Mouse (Mus musculus) left cerebral cortex, postnatal 4 days (tissue): Measurements from ENCODE around the gene Rpl31. TPM values are rescaled to one million over a fixed set of nuclear protein-coding genes. Genes with fewer than 3 reads are reported as not detected.

Source experiments
- DNase-seq: peaks from one replicate; pipeline ENCODE4 v3.0.0-alpha.2; 2022
- intact Hi-C: fragments of 180-260 bp; cut with DNase I; formaldehyde crosslinking; loops from one replicate; pipeline ENCODE4 v1.15.1; 2025
- total RNA-seq, 2 experiments: library from RNA; stranded (reverse); gene quantifications; 2 replicates each; pipeline ENCODE4 v1.2.3; 2021

Gene Rpl31
- total RNA-seq, 2 experiments from 2014 or later = 682 to 756 TPM

DNA sequence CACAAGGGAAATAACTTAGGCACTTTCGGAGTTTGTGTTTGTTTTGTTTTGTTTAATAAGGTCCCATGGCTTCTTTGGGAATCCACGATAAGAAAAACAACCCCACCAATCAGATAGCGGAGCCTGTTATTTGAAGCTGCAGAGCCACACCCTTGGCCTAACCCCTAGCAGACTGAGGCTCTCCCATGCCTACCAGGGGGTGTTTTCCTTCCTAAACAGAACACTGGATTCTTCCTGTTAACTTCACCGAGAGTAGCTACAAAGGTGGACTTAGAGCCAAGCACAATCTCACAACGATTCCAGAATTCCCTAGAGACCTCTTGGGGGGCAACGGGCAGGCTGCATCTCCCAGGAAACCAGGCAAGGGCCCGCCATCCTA lies 5.1 kb upstream of the Rpl31 start:
- no peak for DNase-seq
- intact Hi-C loops = no loop called here

DNA sequence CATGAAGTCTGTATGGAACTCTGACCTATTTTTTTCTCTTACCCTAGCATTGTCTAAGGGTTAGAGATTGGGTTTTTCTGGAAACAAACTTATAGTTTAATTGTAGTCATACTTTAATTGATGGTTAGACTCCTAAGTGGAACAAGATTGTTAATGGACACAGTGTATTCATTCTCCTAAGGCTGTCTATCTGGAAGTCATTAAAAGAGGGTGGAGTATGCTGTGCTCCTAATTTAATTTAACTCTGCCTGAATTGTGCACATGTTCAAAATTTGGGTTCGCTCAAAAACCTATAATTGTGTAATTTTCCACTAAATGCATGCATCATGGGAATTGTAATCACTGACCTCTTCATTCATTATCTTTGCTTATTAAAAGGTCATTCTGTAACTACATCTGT lies 2.1 kb upstream of the Rpl31 start:
- no peak for DNase-seq
- intact Hi-C loops = no loop called here

DNA sequence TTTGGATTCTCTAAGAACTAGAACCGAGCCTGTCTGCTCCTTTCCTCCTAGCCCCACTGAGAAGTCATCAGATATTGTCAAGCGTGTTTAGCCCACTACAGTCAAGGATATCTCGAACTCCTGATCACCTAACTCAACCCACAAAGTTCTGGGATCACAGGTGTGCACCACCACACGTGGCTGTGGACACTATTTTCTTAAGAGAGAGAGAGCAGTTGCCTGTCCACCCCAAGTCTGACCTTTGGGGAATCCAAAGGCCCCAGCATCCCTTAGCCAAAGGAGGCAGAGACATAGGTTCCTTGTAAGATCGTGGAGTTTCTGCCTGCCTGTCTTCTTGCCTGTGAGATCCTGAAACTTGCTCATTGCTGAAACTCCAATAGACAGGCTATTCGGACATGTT lies 597 bp upstream of the Rpl31 start:
- intact Hi-C loops = no loop called here

DNA sequence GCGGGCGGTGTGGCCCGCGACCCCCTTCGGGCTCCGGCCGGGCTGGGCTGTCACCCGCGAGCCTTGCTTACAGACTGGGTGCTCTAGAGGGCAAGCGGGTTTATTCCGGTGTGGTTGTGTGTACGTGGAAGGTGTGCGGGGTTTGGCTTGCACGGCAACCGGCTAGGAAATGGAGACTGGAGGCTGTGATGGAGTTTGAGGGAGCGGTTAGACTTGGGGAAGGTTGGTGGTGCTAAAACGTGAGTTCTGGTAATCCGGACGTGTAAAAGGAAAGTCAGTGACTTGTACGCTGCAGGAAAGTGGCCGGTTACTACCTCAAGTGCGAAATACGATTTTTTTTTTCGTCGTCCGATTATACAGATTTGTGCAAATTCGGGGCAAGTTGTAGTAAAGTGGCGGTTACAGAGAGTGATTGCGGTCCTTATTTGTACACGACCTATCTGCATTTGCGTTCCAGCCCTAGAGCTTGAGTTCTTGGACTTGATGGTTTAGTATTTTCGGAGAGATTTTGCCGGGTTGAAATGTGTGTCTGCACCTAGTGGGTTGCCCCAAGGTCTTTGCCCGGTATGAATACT lies 712 bp downstream of the Rpl31 start:
- DNase-seq = peak; percentile 21
- intact Hi-C loops = no loop called here

More for the DNA sequence above, 597 bp upstream of the Rpl31 start:
- DNase-seq = no peak

DNA sequence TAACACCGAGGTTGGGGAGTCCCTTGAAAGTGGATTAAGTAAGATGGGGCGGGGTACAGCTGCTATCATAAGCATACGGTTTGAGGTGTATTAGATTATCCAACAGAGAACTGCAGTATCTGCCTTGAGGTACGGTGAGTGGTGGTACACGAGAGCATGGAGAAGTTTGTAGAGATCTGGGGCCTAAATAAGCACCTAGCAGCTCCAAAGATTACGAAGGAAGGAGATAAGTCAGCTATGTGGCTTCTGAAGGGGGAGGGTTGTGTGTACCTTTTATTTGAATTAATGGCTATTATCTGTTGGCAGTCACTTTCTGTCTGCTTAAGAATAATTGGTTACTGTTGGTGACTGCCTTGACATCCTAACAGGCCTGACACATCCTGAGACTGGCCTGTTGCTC lies 2.8 kb downstream of the Rpl31 start:
- DNase-seq = no peak
- intact Hi-C loops = no loop called here

DNA sequence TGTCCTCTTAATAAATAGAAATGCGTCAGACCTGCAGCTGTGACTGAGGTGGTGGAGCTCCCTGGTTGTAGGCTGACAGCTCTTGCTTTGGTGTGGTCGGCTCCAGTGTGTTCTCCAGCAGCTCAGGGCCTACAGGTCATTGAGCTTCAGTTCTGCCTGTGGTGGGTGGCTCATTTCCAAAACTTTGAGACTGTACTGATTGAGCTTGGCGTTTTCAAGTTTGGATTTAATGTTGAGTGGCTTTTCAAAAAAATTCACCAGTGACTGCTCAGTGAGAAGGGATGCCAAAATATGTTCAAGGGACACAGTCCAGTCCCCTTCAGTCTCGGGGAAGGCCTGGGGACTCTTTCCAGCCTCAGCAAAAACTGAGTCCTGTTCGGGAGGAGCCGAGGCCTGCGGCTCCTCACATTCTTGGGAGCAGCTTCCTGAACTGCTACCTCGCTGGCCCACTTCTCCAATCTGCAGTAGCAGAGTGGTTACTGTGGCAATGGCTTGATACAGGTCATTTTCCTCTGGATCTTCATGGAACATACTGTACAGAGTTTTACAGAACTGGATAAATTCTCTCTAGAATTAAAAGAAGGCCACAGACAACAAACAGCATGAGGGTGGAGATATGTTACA lies 4.7 kb downstream of the Rpl31 start:
- intact Hi-C loops = no loop called here
- no peak for DNase-seq

DNA sequence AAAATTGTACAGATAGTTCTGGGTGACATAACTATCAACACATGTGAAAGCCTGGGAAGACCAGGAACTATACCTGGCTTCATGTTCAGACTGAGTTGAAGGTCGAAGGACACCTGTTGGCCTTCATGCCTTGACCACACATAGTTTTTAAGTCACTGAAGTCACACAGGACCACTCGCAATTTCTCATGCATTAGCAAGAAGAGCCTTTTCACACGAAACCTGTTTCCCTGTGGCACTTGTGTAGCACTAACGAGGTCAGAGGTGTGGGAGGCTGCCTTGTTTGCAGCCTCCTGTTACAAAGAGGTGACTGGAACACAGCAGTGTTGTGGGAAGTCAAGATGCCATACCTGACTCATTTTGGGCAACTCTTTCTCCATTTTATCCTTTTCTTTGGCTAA lies 5.7 kb downstream of the Rpl31 start:
- intact Hi-C loops = no loop called here
- no peak for DNase-seq

DNA sequence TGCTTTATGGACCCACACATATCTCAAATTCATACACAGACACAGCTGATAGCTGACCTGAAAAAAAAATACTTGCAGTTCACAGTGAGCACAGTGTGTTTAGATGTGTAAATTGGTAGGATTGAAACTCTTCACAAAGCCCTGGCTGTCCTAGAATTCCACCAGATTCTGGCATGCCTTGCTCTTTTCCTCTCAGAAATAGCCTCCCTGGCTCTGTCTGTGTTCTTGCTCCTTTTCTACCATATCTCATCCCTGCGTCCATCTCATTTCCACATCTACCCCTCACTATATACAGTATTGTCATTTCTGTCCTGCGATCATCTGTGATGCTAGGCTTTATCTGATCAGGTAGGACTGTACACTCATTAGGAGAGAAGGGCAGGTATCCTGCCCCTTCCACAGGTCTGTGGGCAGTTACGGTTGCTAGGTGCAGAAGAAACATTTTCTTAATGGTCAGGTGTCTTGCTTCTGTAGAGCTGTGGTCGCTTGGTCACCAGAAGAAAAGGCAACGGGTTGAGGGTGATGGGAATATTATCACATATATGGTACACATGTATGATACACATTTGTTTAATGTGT lies 6.7 kb downstream of the Rpl31 start:
- DNase-seq = no peak
- intact Hi-C loops = no loop called here

DNA sequence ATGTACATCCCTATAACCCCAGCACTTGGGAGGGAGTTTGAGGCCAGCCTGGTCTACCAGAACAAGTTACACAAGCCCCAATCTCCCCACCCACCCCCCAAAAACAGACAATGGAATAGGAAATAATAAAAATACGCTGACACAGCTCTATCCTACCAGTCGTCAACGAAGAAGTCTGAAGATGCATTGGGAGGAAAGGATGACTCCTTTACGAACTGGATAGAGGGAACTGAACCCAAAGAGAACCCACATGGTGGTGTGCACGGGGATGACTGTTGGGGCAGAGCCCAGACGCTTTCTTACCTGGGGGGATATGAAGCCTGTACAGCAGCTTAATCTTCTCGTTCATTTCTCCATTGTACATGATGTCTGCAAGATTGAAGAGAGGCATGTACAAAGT lies 8.5 kb downstream of the Rpl31 start:
- intact Hi-C loops = no loop called here
- no peak for DNase-seq

DNA sequence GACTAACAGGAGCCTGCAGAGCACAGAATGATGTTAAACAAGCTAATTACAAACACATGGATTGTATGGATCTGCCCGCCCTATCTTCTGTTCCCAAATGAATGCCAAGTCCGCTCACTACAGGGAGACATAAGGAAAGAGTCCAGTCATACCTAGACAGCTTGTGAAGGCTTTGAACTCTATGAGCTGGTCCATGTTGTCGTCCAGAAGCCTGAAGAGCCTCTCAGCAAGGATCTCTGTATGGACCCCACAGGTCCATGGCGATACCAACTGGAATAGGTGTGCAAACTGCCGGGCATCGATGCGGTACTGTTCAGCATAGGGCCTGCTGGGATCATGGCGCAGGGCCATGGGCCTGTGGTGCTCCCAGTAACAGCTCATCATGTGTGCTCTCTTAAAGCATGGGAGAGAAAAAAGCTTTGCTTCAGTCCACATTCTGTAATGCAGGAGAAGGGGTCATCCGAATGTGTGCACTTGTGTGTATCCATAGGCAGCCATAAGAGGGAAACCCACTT lies 9.1 kb downstream of the Rpl31 start:
- intact Hi-C loops = no loop called here

DNA sequence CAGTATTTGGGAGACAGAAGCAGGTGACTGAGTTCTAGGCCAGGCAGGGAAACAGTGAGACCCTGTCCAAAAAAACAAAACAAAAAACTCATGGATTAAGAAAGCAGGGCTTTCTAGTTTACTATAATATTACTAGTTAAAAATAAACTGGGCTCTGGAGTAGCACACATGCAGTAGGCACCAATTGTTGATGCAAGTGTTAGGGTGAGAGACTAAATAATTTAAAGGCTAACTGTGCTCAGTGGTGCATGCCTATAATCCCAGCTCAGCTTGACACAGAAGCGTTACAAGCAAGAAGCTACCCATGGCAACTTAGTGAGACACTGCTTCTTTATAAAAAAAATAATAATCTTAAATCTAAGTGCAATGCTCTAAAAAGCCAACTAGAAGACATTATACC lies 10.9 kb downstream of the Rpl31 start:
- no peak for DNase-seq

More for the DNA sequence above, 9.1 kb downstream of the Rpl31 start:
- DNase-seq = peak; percentile 47

DNA sequence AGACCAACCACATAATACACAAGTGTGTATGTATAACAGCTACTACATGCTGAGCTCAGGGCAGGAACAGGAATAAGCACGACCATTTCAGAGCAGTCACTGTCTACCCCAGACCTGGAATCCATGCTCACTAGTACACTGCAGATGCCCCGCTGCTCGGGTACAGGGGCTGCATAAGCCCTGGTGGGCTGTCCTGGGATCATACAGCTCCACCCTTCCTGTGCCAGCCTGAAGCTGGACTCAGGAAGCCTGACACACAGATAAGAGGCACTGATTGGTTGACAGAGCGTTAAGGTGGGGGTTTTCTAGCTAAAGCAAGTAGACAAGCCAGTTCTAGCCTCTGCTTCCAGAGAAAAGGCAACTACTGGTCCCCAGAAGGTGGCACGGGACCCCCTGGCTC lies 11.4 kb downstream of the Rpl31 start:
- intact Hi-C loops = no loop called here
- DNase-seq = no peak

More for the DNA sequence above, 10.9 kb downstream of the Rpl31 start:
- intact Hi-C loops = no loop called here

DNA sequence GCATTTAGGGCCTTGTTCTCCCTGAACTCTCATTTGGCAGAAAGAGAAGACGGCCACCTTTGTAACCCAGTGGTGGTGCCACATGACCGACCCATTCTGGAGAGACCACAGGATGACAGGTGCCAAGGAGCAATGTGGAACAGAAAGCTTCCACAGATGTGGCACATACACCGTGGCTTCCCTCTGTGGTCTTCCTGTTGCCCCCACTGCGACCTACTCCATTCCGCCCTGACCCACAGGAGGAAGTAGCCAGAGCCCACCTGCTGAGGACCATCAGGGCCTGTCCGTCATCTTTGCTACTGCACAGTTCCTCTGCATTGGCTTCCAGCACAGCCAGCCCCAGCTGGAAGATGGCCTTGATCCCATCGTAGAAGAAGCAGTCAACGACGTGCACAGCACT lies 13.4 kb downstream of the Rpl31 start:
- no peak for DNase-seq
- intact Hi-C loops = no loop called here

DNA sequence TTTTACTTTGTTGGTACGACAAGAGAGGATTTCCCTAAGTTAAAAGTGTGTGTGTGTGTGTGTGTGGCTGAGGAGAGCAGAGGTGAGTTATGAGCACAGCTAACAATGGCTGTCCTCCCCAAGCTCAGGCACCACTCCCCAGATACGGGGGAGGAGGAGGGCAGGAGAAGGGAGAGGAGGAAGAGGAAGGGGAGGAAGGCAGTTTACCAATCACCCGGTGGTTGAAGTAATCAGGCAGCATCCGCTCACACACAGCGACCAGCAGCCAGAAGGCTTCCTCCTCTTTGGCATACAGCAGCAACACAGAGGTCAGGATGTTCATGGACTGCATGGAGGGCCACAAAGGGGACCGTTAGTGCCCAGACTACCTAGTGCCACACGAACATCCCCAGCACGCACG lies 17.3 kb downstream of the Rpl31 start:
- no peak for DNase-seq
- intact Hi-C loops = no loop called here

DNA sequence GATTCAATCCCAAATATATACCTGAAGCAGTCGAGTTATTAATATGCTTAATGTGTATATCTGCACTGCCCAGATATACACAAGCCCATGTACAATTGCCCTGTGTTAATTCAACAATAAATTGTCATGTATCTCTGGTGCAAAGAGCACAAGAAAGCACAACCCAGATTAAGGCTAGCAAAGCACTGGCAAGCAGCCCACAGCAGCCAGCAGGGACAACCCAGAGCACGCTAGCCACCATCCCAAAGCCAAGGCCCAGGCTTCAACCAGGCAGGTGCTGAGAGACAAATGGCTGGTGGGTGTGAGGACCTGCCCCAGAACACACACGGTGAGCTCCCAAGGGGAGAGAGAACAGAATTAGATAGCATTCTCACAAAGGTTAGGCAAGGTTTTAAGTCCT lies 18.8 kb downstream of the Rpl31 start:
- intact Hi-C loops = no loop called here

DNA sequence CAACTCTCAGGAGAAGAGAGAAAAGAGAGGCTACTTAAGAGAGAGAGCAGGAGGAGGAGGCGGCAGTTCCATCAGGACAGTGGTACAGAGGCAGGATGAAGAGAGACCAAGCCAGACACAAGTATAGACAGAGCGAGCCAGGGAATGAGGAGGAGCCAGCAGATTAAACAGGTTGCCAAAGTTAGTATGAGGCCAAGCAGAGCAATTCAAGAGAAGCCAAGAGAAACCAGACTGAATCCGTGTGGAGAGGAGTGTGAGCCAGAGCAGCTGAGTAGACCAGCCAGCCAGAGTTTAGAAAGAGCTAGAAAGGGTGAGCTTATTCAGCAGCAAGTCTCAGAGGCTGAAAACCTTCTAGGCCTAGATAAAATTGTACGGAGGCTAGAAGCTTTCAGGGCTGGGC lies 19.9 kb downstream of the Rpl31 start:
- intact Hi-C loops = no loop called here
- DNase-seq = peak; percentile 24

More for the DNA sequence above, 18.8 kb downstream of the Rpl31 start:
- DNase-seq = no peak

DNA sequence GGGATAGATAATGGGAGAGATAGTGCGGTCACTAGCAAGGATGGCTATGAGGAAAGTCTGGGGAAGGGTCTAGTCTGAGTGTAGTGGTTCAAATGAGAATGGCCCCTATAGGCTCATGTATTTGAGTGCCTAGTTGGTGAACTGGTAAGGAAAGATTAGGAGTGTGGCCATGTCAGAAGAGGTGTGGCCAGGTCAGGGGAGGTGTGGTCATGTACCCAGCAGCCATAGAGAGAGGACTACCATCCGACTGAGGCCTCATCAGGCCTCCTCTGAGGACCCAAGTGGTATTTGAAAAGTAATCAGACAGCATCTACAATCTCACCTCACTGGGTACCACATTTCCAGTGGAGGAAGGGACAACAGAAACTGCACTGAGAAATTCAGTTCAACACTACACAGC lies 20.5 kb downstream of the Rpl31 start:
- intact Hi-C loops = no loop called here
- DNase-seq = no peak

DNA sequence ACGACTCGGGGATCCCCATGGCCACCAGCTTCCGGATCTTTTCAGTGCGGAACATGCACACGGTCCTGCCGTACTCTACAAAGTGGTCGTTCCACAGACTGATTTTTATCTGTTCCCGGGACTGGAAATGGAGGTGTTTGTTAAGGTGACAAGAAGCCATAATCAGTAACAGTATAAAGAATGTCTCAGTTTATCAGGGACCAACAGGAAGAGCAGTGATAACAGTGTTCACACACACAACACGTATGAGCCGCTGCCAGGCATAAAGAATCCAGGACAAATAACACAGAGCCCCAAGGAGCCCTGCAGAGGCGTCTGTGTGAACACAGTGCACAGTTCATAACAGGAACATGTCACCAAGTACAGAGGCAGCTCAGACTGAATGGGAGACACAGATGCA lies 21.7 kb downstream of the Rpl31 start:
- intact Hi-C loops = no loop called here
- no peak for DNase-seq

DNA sequence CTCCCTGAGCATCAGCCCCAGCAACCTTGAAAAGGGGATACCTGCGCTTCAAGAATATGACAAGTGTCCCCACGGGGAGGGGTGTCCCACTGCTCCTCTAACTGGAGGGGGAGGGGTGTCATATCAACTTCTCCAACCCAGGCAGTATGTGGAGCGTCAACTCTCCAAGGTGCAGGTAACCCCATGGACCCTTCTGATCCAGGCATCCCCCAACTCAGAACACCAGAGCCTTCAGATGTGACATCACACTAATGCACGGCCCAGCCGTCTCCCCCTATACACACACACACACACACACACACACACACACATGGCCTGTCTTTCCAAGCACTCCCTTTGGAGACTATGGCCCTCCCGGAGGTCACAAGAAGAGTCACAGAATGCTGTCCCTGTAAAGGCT lies 24.0 kb downstream of the Rpl31 start:
- no peak for DNase-seq
- intact Hi-C loops = loop anchor here (5.0 kb wide), 1 partner anchor 131 kb away; no protein-coding TSS in a partner anchor

DNA sequence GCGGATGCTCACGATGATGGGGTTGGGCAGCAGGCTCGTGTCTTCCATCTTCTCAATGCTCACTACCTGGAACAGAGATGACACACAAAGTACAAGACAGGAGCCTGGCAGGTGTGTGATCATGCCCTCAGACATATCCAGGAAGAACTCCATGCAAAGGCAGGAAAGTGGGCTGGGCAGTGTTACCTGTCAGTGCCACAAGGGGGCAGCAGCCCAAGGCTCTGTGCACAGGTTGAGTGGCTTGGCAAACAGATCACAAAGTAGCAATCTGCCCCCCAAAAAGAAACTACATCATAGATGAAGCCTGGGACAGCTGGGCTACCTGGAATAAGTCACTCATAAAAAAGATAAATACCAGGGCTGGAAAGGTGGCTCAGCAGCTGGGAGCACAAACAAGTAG lies 24.5 kb downstream of the Rpl31 start:
- intact Hi-C loops = loop anchor here (5.0 kb wide), 1 partner anchor 130 kb away; no protein-coding TSS in a partner anchor
- peak; percentile 78 for DNase-seq

DNA sequence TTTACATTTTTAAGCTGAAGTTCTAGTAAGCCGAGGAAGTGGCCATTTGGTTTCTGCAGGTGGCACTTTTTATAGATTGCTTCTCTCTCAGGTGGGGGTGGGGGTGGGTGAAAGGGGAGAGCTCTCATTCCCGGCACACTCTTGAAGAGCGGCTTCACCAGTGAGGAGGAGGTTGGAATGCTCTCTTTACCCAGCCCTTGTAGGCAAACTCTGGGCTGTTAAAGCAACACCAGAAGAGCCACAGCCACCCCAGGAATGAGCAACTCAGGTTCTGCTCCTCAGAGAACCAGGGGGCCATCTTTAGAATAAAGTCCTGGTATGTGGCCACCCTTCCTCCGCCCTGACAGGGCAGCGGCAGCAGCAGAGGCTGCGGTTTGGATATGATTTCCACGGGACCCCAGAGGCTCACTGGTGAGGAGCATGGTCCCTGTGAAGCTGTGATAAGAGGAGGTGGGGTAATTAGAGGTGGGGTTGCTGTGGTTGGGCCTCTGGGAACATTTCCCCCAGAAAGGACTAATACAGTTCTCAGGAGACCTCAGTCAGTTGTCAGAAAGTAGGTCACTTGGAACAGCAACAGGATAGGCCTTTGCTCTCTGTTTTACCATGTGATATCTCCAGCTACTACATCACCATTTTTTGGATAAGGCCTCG lies 25.7 kb downstream of the Rpl31 start:
- intact Hi-C loops = loop anchor here (5.0 kb wide), 1 partner anchor 129 kb away; no protein-coding TSS in a partner anchor

DNA sequence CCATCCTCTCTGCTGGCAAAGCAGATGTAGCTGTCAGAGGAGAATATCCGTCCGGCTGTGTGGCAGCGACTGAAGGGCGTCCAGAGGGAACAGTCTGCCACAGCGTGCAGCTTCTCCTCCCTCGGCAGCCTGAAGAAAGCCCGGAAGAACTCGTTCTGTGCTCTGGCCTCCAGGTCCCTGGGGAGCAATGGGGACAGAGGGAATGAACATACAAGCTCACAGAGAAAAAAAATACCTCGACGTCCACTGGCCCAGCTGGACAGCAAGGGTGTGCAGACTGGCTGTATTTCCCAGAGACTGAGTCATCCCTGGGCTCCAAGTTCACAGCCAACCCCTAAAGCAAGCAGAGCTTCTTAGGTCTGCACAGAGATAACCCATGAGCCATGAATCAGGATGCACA lies 26.5 kb downstream of the Rpl31 start:
- no peak for DNase-seq
- intact Hi-C loops = loop anchor here (5.0 kb wide), 1 partner anchor 128 kb away; no protein-coding TSS in a partner anchor

More for the DNA sequence above, 25.7 kb downstream of the Rpl31 start:
- DNase-seq = no peak
